In the genomic region with DNA sequence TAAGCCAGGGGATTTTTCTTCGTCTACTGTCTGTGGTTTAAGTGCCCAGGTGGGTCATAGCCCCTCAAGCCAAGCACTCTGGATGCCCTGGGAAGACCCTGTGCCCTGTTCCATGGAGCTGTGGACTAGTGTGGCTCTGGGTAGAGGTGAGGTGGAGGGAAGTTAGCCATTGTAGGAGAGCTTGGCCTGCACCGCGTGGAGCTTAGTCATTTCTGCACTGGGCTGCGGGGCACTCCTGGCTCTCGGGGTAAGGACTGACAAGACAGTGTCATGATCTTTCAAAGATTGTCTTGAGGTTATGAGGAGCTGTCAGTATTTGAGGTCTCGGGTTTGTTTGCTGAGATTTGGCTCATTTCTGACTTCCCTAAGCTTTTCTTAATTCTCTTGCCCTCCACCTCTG, we compare ENCODE assay signal across 20 mouse cellular contexts. TPM values are rescaled to one million over a fixed set of nuclear protein-coding genes. Genes with fewer than 3 reads are reported as not detected.
A peak's percentile ranks its signal among the peaks of the same experiment; 100 is the strongest.
DNase-seq lines count a peak whose midpoint lies in the region; ATAC-seq and TF ChIP-seq lines count a peak whose summit lies in the region.
"Had no signal": no experiment of that assay in that cellular context is flagged by ENCODE, and none has a peak within 500 bp of the region (broad histone marks: within the 10 kb centered on the region; RNA-seq: fewer than 3 reads in every experiment).

No protein-coding gene starts in this region.

- 0 out of 2 replicates have a peak overlapping the region, but pooled peaks have one; percentile 13 for H3K27ac ChIP-seq in forebrain, embryonic 12.5 days
- H3K27ac ChIP-seq in forebrain, postnatal 0 days (ENCODE audit: low read depth, low read length), result no peak overlapping the region
- peak overlapping the region; percentile 36 for H3K27ac ChIP-seq in CH12.LX (ENCODE audit: insufficient read depth, low read depth)

- dilution Hi-C loops in CH12.LX (cut with MboI; ENCODE audit: extremely low pct_ligation_motif_present, extremely low pct_unique_long_range_greater_than_20kb, low sequenced_read_pairs), result no loop called here

- H3K27me3 ChIP-seq in forebrain, embryonic 12.5 days, result no peaks in the 10 kb centered on the region
- H3K27me3 ChIP-seq in forebrain, postnatal 0 days (ENCODE audit: insufficient read depth, low read length), result no peaks in the 10 kb centered on the region
- H3K27me3 ChIP-seq in CH12.LX (replicated peaks), result no peaks in the 10 kb centered on the region
- H3K27me3 ChIP-seq: Patski had no signal

- H3K9ac ChIP-seq in forebrain, embryonic 12.5 days, result no peak overlapping the region
- H3K9ac ChIP-seq in forebrain, postnatal 0 days, result no peak overlapping the region
- no peak overlapping the region for H3K9ac ChIP-seq in CH12.LX (ENCODE audit: insufficient read depth, low read depth)

- in situ Hi-C loops in CH12.LX (cut with MboI; ENCODE audit: low pct_ligation_motif_present, low pct_unique_long_range_greater_than_20kb, low sequenced_read_pairs), result loop anchor here (5.0 to 25.0 kb wide), 3 partner anchors 127 to 540 kb away; partner anchors contain the start of gene Xrcc5

- whole genome bisulfite sequencing in forebrain, embryonic 12.5 days, result 89% methylated on average over 6 of the region's 6 CpGs
- WGBS in forebrain, postnatal 0 days, result 94% methylated on average over 6 of the region's 6 CpGs

- no peak for ATAC-seq in forebrain, embryonic 12.5 days (ENCODE audit: low FRiP score)
- ATAC-seq in forebrain, postnatal 0 days, result no peak
- ATAC-seq: activated CD4-positive, CD25-positive, alpha-beta regulatory T cell, adult 4 months; CD4-positive, CD25-positive, alpha-beta regulatory T cell, adult 4 months; Patski had no signal

- intact Hi-C loops in heart, postnatal 10 days (cut with DNase I), result no loop called here

- peaks cover 11% of the 10 kb centered on the region; the same call in 1 of the 2 replicates for H3K79me2 ChIP-seq in CH12.LX (replicated peaks; ENCODE audit: control insufficient read depth, extremely low read depth, insufficient read depth, poor library complexity, severe bottlenecking)

- TF ChIP-seq EP300 in CH12.LX (IDR thresholded peaks at IDR 0.05; ENCODE audit: low read length), result peak; percentile 75

- no peak overlapping the region for H3K4me2 ChIP-seq in forebrain, embryonic 12.5 days
- H3K4me2 ChIP-seq in forebrain, postnatal 0 days (ENCODE audit: low read depth), result no peak overlapping the region
- no peak overlapping the region for H3K4me2 ChIP-seq in CH12.LX (ENCODE audit: insufficient read depth, low read depth, poor library complexity, severe bottlenecking)

- H3K36me3 ChIP-seq in forebrain, embryonic 12.5 days (replicated peaks), result peaks cover 48% of the 10 kb centered on the region
- peaks cover 7% of the 10 kb centered on the region; the same call in 1 of the 2 replicates for H3K36me3 ChIP-seq in forebrain, postnatal 0 days (ENCODE audit: insufficient read depth)
- peaks cover 30 to 58% of the 10 kb centered on the region in 2 experiments for H3K36me3 ChIP-seq in CH12.LX (replicated peaks in 1 of 2; ENCODE audit: control insufficient read depth in 1 of 2, insufficient read depth in 1 of 2, low read length in 1 of 2)
- H3K36me3 ChIP-seq: G1E had no signal

- H3K4me1 ChIP-seq in forebrain, embryonic 12.5 days, result no peaks in the 10 kb centered on the region
- no peaks in the 10 kb centered on the region for H3K4me1 ChIP-seq in forebrain, postnatal 0 days (ENCODE audit: insufficient read depth)
- H3K4me1 ChIP-seq in CH12.LX (ENCODE audit: control insufficient read depth in 1 of 2, insufficient read depth in 2 of 2), result peaks cover 28 to 77% of the 10 kb centered on the region in 2 experiments

- peak; percentile 21; the same call in 1 of the 2 replicates for TF ChIP-seq POLR2A in CH12.LX (IDR thresholded peaks at IDR 0.05; ENCODE audit: low read depth, low read length)

- no peak overlapping the region for H3K4me3 ChIP-seq in forebrain, embryonic 12.5 days (replicated peaks)
- no peak overlapping the region for H3K4me3 ChIP-seq in forebrain, postnatal 0 days (ENCODE audit: low read depth, low read length)
- no peak overlapping the region for H3K4me3 ChIP-seq in CH12.LX (replicated peaks in 1 of 3; ENCODE audit: low read depth in 2 of 3, low read length in 2 of 3, poor library complexity in 1 of 3)

- no peak for TF ChIP-seq RAD21 in CH12.LX (IDR thresholded peaks at IDR 0.05; ENCODE audit: low read depth, low read length)

- no peaks in the 10 kb centered on the region for H3K9me3 ChIP-seq in forebrain, embryonic 12.5 days
- H3K9me3 ChIP-seq in forebrain, postnatal 0 days (ENCODE audit: low read length), result no peaks in the 10 kb centered on the region
- no peaks in the 10 kb centered on the region for H3K9me3 ChIP-seq in CH12.LX (replicated peaks; ENCODE audit: low read length)
- H3K9me3 ChIP-seq: G1E had no signal

- no peak for DNase-seq in forebrain, postnatal 0 days
- no peak for DNase-seq in CH12.LX (ENCODE audit: extremely low read depth)
- DNase-seq in heart, postnatal 10 days, result no peak
- DNase-seq: adrenal gland, adult 2 months; adrenal gland, adult 8-10 months; adrenal gland, postnatal 10 days; adrenal gland, postnatal 14 days; adrenal gland, postnatal 25 days; adrenal gland, postnatal 36 days; B cell, adult 2 months; cerebellum, adult 11 months; cerebellum, adult 11-12 months; cerebellum, adult 18-20 months; cerebellum, adult 2 months had no signal

- no peak for TF ChIP-seq CTCF in forebrain, postnatal 0 days (IDR thresholded peaks at IDR 0.05; ENCODE audit: low read depth)
- no peak for TF ChIP-seq CTCF in CH12.LX (conservative IDR thresholded peaks at IDR 0.05 in 1 of 2, IDR thresholded peaks at IDR 0.05 in 1 of 2; ENCODE audit: low read depth in 2 of 2, low read length in 2 of 2)

TF ChIP-seq in CH12.LX, 34 proteins besides CTCF, POLR2A, EP300 and RAD21 (continues in another document):
- TF ChIP-seq USF2 (conservative IDR thresholded peaks at IDR 0.05; ENCODE audit: low read depth, low read length), result no peak
- TF ChIP-seq GABPA (IDR thresholded peaks at IDR 0.05; ENCODE audit: insufficient replicate concordance, low read depth, low read length), result no peak
- no peak for TF ChIP-seq ZC3H11A (IDR thresholded peaks at IDR 0.05; ENCODE audit: low read depth, low read length)
- TF ChIP-seq NRF1 (IDR thresholded peaks at IDR 0.05; ENCODE audit: low read depth, low read length), result no peak
- no peak; the same call in 1 of the 2 replicates for TF ChIP-seq POLR2AphosphoS2 (IDR thresholded peaks at IDR 0.05; ENCODE audit: low read depth, low read length)
- peak; percentile 64; the same call in 1 of the 2 replicates for TF ChIP-seq MXI1 (IDR thresholded peaks at IDR 0.05; ENCODE audit: low read depth, low read length)
- no peak for TF ChIP-seq PAX5 (IDR thresholded peaks at IDR 0.05; ENCODE audit: low read length)
- TF ChIP-seq MEF2A (IDR thresholded peaks at IDR 0.05; ENCODE audit: borderline replicate concordance, low read depth, low read length), result peak; percentile 66; the same call in 1 of the 2 replicates
- no peak for TF ChIP-seq MAZ (IDR thresholded peaks at IDR 0.05; ENCODE audit: low read depth, low read length)
- peak; percentile 37; the same call in 1 of the 2 replicates for TF ChIP-seq TCF12 (IDR thresholded peaks at IDR 0.05; ENCODE audit: low read depth, low read length)
- TF ChIP-seq JUND (conservative IDR thresholded peaks at IDR 0.05; ENCODE audit: low read depth, low read length), result peak; percentile 90
- TF ChIP-seq IRF4 (IDR thresholded peaks at IDR 0.05; ENCODE audit: low read depth, low read length), result peak; percentile 97
- 0 out of 2 replicates have a peak, but pooled peaks have one; percentile 41 for TF ChIP-seq CHD1 (IDR thresholded peaks at IDR 0.05; ENCODE audit: low read depth, low read length)
- no peak for TF ChIP-seq SMC3 (IDR thresholded peaks at IDR 0.05; ENCODE audit: low read depth, low read length)
- TF ChIP-seq JUN (IDR thresholded peaks at IDR 0.05; ENCODE audit: insufficient read depth, low read depth, low read length), result peak; percentile 70
- peak; percentile 52; the same call in 1 of the 2 replicates for TF ChIP-seq CHD2 (IDR thresholded peaks at IDR 0.05; ENCODE audit: low read length)
- TF ChIP-seq ETS1 (conservative IDR thresholded peaks at IDR 0.05; ENCODE audit: low read depth, low read length), result peak; percentile 31; the same call in 1 of the 2 replicates
- TF ChIP-seq TBP (conservative IDR thresholded peaks at IDR 0.05; ENCODE audit: low read depth, low read length), result no peak
- peak; percentile 62 for TF ChIP-seq SIN3A (IDR thresholded peaks at IDR 0.05; ENCODE audit: low read length)
- peak; percentile 86 for TF ChIP-seq MAX (IDR thresholded peaks at IDR 0.05; ENCODE audit: low read length)
- TF ChIP-seq ZKSCAN1 (IDR thresholded peaks at IDR 0.05; ENCODE audit: borderline replicate concordance, low read depth, low read length), result no peak
- no peak for TF ChIP-seq NELFE (IDR thresholded peaks at IDR 0.05; ENCODE audit: low read depth, low read length)
- peak; percentile 92 for TF ChIP-seq MYC (IDR thresholded peaks at IDR 0.05; ENCODE audit: low read depth, low read length)
- TF ChIP-seq ELF1 (IDR thresholded peaks at IDR 0.05; ENCODE audit: low read depth, low read length), result no peak
- no peak for TF ChIP-seq KAT2A (IDR thresholded peaks at IDR 0.05; ENCODE audit: insufficient replicate concordance, low read length)
- no peak for TF ChIP-seq UBTF (IDR thresholded peaks at IDR 0.05; ENCODE audit: low read depth, low read length)
- no peak for TF ChIP-seq ZNF384 (IDR thresholded peaks at IDR 0.05; ENCODE audit: low read depth, low read length)
- no peak for TF ChIP-seq HCFC1 (IDR thresholded peaks at IDR 0.05; ENCODE audit: low read depth, low read length)

RNA-seq across cellular contexts. Expression of gene Igfbp2, which starts 20.4 kb away (rescaled TPM):
- polyA plus RNA-seq in forebrain, embryonic 12.5 days (2016; fragmentation: Nextera tagmentation; extraction: Ambion mirVana), result 427 and 524 TPM in 2 replicates
- 311 and 330 TPM in 2 replicates for total RNA-seq in forebrain, postnatal 0 days (2014; rRNA removed)
- polyA plus RNA-seq in forebrain, postnatal 0 days (2015; fragmentation: Nextera tagmentation; extraction: Ambion mirVana), result 341 and 409 TPM in 2 replicates
- total RNA-seq in CH12.LX (2012; rRNA removed) (386 and 662 TPM in 2 replicates), CH12.LX (2014; rRNA removed) (264 and 294 TPM in 2 replicates)
- polyA plus RNA-seq in CH12.LX (2012; ENCODE audit: insufficient read length, low read depth), result 350 and 355 TPM in 2 replicates
- total RNA-seq in heart, postnatal 10 days (2021), result 1 to 10 TPM in 1 of 2 experiments, under 1 TPM in 1; 0.86 to 2.1 TPM
- total RNA-seq: MEL had no signal
- polyA plus RNA-seq: activated CD4-positive, CD25-positive, alpha-beta regulatory T cell, adult 4 months; CD4-positive, CD25-positive, alpha-beta regulatory T cell, adult 4 months; G1E had no signal

RNA-seq across cellular contexts. Expression of gene Igfbp5, which starts 30.0 kb away (rescaled TPM):
- 55.5 and 60.0 TPM in 2 replicates for polyA plus RNA-seq in forebrain, embryonic 12.5 days (2016; fragmentation: Nextera tagmentation; extraction: Ambion mirVana)
- total RNA-seq in forebrain, postnatal 0 days (2014; rRNA removed), result 68.2 and 104 TPM in 2 replicates
- polyA plus RNA-seq in forebrain, postnatal 0 days (2015; fragmentation: Nextera tagmentation; extraction: Ambion mirVana), result 26.1 and 36.2 TPM in 2 replicates
- 0.04 and 0.08 TPM in 2 replicates for total RNA-seq in CH12.LX (2012; rRNA removed)
- total RNA-seq in CH12.LX (2014; rRNA removed), result not detected in 2 replicates
- polyA plus RNA-seq in CH12.LX (2012; ENCODE audit: insufficient read length, low read depth), result 0.09 and 0.14 TPM in 2 replicates
- total RNA-seq in heart, postnatal 10 days (2021), result 100 to 1,000 TPM; 152 to 192 TPM
- total RNA-seq: MEL had no signal
- polyA plus RNA-seq: activated CD4-positive, CD25-positive, alpha-beta regulatory T cell, adult 4 months; CD4-positive, CD25-positive, alpha-beta regulatory T cell, adult 4 months had no signal

Comparison
In these comparisons a context has a peak if more than half of its experiments do, and no peak if none do; other contexts are left out.
1. RNA of gene Igfbp2, which starts 20.4 kb away (total RNA-seq): 264 to 662 TPM in CH12.LX and 311 to 330 TPM in forebrain, postnatal 0 days; 0.86 to 2.1 TPM in heart, postnatal 10 days; every median in the first group is over 10 times any median in the second.
2. RNA of gene Igfbp5, which starts 30.0 kb away (total RNA-seq): 152 to 192 TPM in heart, postnatal 10 days and 68.2 to 104 TPM in forebrain, postnatal 0 days; 0.04 to 0.08 TPM in CH12.LX; every median in the first group is over 10 times any median in the second.